Mouse (Mus musculus): ENCODE measurements around the gene Mettl15.
"Not testable (repeated sequence)": the region's sequence is repeated elsewhere in the genome, so short reads cannot be mapped to it uniquely, and the experiment has no call there.

The Mettl15 gene

DNA sequence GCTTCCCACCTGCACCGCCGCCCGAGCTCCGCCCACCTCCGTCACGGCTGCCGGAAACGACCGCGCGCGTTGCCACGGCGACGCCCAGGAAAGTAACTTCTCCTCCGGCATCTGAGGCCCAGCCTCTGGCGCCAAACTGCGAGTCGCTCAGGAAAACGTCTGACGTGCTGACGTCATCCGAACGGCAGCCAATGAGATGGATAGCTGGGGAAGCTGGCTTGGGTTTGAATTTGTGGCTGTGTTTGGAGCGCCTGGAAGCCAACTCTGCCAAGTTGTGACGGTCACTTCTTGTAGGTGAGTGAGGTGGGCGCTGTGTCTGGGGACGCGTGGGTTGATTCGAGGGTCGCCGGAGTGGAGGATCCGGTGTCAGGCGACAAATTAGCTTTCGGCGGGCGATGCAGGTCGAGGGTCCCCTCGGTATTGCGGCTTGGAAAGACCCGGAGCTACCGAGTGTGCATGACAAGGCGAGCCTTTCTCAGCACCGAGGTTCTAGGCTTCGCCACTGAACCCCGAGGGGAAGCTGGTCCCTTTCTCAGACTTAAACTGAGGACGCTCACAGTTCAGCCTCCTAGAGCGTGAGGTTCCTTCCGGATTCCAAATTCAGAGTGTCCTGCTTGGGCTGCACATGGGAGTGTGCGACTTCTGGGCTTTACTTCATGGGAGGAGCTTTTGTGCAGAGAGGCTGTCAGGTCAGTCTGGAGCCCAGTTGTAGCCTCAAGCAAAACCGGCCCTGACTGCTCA, at the start of gene Mettl15, which contains the start of gene Kif18a:
Mettl15 (minus strand) TSS at position 149 of the 741 bp plus-strand sequence.
Kif18a (plus strand) TSS at position 139 of the 741 bp plus-strand sequence.
- peak; percentile 97 for ATAC-seq (ENCODE audit: insufficient number of reproducible peaks, low FRiP score, low TSS enrichment)

DNA sequence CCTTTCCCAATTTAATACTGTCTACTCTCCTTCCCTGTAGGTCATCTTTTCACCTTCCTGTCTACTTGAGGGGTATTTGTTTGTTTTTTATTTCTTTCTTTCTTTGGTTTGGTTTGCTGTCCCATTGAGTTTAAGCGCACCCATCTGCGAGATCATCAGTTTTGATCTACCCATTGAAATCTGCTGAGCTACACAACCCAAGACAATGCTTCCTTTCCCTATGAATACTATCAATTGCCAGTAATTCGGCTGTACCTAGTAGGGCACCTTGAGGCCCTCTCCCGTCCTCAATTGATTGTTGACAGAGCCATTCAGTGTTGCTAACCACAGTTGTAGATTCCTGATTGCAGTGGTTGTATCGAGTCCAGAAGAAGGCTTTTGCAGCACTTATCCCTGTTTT, 30.8 kb upstream of the Mettl15 start:
- no peak for ATAC-seq (ENCODE audit: insufficient number of reproducible peaks, low FRiP score, low TSS enrichment)

DNA sequence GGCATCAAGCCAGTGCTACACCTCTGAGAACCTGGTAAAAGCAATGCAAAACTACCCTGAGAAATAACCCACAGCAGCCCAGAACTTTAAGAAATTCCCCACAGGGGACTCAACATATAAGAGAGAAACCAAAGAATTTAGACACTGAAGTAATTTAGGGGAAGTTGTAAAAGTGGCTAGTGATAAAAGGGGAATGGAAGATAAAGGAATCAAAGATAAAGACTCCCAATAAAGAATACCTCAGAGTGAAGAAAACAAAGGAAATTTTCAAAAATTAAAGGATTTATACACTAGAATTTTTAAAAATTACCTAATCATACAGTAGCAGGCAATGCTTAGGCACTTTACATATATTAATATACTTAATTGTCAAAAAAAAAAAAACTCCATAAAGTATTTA, 23.1 kb upstream of the Mettl15 start:
- no peak for ATAC-seq (ENCODE audit: insufficient number of reproducible peaks, low FRiP score, low TSS enrichment)

DNA sequence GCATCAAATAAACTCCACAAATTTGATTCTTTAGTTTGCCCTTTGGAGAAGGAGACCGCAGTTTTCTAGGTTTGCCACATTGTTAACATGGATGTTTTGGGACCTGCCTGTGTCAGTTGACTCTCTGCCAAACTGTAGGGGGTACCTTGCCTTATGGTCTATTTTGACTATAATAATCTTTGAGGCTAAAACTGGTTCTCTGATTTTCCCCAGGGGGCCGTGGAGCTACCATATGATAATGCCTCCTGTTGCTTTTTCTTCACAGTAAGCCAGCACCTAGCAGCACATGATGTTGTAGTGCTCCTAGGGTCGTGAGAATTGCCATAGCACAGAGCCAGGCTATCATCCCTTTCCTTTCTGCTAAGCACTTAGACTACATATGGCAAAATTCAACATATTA, 21.7 kb upstream of the Mettl15 start:
- peak; percentile 82 for ATAC-seq (ENCODE audit: insufficient number of reproducible peaks, low FRiP score, low TSS enrichment)

DNA sequence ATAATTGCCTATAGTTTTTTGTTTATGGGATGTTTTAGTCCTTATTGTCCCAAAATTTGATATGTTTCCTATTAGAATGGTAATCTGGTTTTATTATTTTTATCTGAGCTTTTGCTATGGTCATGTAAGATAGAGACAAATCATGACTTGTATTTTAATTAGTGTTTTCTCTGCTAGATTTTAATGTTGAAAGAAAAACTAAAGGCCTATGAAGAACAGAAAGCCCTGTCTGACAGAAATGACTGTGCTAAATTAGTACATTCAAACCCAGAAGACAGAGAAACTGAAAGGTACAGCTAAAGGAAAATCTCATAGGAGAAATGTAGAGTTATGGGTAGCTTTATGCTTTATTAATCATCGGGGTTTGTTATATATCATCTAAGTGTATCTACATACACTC, 17.6 kb upstream of the Mettl15 start:
- ATAC-seq (ENCODE audit: insufficient number of reproducible peaks, low FRiP score, low TSS enrichment) = no peak

DNA sequence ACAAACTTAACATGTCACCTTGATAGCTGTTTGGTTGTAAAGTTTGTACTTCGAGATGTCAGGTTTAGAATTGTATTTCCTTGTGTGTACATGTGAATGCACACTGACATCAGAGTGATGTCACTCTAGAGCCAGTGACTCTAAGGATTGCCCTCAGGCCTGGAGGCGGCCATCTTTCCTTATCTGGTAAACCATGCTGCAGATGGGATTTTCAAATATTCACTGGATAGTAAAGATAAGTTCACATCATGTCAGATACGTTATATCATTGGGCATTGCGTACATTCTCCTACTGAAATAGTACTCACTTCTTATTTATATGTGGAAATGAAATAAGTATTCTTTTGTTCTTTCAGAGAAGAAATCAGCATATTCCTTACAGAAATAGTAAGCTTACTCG, 15.7 kb upstream of the Mettl15 start:
- ATAC-seq (ENCODE audit: insufficient number of reproducible peaks, low FRiP score, low TSS enrichment) = no peak

DNA sequence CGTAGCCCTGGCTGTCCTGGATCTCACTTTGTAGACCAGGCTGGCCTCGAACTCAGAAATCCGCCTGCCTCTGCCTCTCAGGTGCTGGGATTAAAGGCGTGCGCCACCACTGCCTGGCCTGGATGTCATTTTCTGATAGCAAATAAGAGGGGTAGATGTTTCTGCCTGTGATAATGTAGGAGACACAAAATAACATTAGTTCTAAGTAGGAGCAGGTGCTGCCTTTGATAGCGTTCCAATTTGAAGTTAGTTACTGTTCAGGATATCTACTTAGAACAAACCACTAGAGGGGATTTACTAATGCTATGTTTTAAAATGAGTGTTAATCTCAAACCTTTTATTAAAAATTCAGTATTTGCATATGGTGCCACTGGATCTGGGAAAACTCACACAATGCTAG, 8.8 kb upstream of the Mettl15 start:
- ATAC-seq (ENCODE audit: insufficient number of reproducible peaks, low FRiP score, low TSS enrichment) = no peak

DNA sequence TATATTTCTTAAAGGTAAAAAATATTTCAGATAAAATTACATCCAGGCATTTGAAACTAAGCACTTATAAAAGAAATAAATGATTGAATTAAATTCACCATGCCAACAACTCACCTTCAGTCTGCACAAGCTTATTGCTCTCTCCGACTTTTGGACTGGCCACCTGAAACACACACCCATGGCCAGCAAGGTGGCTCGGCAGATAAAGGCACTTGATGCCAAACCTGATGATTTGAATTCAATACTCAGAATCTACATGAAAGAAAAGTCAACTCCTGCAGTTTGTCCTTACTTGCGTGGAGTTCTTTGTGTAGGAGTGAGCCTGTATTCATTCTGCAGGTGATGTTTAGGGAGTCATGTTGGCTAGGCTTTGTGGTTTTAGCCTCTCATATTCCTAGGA, 3.6 kb upstream of the Mettl15 start:
- ATAC-seq (ENCODE audit: insufficient number of reproducible peaks, low FRiP score, low TSS enrichment) = no peak

DNA sequence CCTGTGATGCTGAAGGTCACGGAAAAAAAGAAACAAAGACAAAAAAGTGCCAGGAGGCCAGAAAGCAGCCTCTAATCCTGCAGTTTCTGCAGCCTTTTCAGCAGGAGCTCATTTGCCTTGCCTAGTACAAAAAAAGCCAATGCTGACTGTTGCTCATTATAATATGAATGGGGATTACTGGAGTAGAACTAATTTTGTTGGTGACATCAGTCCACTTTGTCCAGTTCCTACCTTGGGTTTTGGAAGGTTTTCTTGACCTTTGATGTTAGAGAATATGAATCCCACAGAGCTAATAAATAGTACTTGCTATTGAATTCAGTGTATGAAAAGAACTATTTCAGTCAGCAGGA, 768 bp upstream of the Mettl15 start:
- ATAC-seq (ENCODE audit: insufficient number of reproducible peaks, low FRiP score, low TSS enrichment) = no peak

DNA sequence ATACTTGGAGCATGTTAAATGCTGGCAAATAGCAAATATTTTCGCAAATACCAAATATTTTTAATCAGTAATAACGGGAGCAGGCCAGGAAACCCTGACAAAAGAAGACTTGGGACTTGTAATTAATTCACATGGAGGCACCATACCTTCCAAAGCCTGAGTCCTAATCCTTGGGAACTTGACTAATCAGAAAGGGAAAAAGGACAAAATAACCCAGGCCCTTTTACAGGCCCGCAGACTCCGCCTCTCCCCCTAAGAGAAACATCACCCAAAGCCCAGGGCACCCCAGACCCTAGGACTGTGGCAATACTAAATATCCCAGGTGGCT, 312 bp downstream of the Mettl15 start:
- ATAC-seq (ENCODE audit: insufficient number of reproducible peaks, low FRiP score, low TSS enrichment) = no peak

DNA sequence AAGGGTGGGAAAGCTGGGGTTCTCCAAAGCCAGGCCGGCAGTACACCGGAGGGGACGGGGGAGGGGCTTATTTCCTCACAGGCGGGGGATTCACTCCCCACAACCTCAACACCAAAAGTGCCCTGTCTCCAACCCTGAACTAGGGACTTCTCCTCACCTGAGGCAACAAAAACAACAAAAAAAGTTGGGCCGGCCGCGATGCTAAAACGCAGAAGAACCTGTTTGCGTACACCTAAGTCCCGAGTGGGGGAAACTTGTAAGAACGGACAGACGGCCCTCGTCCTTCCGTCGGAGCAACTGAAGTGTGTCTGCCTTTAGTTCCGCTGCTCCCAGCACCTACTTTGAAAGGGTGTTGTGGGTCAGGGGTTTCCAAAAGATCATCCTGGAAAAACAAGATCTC, 2.5 kb downstream of the Mettl15 start:
- no peak for ATAC-seq (ENCODE audit: insufficient number of reproducible peaks, low FRiP score, low TSS enrichment)

DNA sequence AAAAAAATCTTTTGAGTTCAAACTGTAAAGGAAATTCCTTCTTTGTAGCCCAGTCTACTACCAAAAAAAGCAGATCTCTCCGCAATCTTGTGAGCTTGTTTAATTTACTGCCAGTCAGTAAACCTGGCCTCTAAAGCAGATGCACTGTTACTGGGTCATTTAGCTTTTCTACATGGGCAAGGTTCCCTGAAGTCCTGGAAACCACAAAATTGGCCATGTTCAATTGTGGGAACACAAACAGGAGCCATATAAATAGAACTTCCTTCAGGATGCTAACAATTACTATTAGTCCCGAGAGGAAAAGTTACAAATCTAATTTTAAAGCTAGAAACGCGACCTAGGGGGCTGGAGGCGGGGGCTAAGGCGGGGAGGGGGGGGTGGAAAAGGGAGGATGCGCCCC, 3.0 kb downstream of the Mettl15 start:
- ATAC-seq (ENCODE audit: insufficient number of reproducible peaks, low FRiP score, low TSS enrichment) = peak; percentile 47; the same call in 1 of the 2 replicates

DNA sequence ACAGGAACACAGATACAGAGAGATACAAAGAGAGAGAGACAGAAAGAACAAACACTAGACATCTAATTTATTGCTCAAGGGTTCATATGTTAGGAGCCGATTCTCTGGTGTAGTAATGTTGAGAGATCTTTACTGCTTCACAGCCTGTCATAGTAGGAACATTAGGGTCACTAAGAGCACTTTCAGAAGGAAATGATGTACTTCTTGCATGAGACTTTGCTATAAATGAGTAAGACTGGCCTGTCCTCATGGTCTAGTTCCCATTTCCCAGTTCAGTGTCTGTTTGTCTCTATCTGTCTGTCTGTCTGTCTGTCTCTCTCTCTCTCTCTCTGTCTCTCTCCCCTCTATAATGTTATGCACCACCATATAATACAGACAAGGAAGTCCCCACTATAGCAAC, 7.5 kb downstream of the Mettl15 start:
- no peak for ATAC-seq (ENCODE audit: insufficient number of reproducible peaks, low FRiP score, low TSS enrichment)

DNA sequence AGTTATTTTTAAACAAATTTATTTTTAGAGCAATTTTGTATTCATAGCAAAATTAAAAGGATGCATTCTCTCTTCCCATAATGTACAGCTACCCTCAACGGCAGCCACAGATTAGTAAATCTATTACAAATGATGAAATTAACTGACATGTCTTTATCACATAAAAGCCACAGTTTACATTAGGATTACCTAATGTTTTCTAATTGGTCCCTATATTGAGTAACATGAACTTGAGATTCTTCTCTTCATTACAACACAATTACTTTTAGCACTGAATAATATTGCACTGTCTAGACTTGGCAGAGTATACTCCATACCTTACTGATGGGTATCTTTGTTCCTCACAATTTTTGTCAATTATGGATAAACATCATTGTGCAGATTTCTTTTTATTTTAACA, 17.8 kb downstream of the Mettl15 start:
- ATAC-seq (ENCODE audit: insufficient number of reproducible peaks, low FRiP score, low TSS enrichment) = no peak

DNA sequence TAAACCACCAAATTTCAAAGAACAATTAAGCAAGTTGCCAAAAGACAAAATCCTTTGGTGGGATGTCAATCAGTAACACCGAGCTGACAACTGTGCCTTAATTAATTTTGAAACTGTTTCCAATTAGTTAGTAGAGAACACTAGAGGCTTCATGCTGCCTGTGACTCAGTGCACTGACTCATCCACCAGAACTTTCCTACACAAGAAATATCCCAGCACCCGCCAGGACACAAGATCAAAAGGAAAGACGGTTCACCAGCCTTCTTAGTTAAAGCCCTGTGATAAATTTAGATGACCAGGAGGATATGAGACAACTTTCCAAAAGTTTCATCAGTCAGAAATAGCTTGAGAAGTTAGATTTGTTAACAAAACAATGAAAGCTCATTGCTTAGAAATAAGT, 38.6 kb downstream of the Mettl15 start:
- no peak for ATAC-seq (ENCODE audit: insufficient number of reproducible peaks, low FRiP score, low TSS enrichment)

DNA sequence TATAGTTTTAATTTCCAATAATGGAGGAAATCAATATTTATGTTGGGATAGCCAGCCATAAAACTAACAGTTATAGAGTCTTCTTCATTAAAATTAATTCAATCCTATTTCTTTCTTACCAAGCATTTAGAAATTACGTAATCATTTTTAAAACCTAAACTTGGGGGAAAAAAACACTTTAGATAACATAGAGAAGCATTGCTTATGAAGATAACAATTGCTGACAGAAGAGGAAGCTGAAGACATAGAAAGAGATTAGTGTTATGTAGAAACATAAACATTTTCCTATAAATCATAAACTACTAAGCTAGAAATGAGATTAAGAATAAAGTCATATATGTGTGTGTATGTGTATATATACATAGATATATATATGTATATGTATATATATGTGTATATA, 44.8 kb downstream of the Mettl15 start:
- no peak for ATAC-seq (ENCODE audit: insufficient number of reproducible peaks, low FRiP score, low TSS enrichment)

DNA sequence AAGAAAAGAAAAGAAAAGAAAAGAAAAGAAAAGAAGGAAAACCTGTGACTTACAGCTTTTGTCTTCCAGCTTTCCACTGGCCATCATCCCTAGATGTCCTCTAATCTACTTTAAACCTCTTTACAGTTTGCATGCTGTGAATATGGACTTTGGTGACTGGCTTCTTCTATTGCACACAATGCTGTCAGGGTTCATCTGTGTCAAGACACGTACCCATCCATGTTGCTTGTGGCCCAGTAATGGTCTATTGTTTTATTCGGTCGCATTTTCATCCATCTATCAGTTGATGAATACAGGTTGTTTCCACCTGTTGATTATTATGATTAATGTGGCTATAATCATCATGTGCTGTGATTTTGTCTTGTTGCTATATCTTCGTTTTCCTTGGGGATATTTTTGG, 46.7 kb downstream of the Mettl15 start:
- ATAC-seq (ENCODE audit: insufficient number of reproducible peaks, low FRiP score, low TSS enrichment) = no peak

DNA sequence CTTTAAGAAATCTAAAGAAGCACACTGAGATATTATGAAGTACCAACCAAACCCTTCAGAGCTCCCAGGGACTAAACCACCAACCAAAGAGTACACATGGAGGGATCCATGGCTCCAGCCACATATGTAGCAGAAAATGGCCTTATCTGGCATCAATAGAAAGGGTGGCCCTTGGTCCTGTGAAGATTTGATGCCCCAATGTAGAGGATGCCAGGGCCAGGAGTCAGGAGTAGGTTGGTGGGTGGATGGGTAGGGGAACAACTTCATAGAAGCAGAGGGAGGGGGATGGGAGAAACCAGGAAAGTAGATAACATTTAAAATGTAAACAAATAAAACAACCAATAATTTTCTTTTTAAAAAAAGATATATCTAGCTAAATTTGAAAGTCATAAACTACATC, 50.1 kb downstream of the Mettl15 start:
- no peak for ATAC-seq (ENCODE audit: insufficient number of reproducible peaks, low FRiP score, low TSS enrichment)

DNA sequence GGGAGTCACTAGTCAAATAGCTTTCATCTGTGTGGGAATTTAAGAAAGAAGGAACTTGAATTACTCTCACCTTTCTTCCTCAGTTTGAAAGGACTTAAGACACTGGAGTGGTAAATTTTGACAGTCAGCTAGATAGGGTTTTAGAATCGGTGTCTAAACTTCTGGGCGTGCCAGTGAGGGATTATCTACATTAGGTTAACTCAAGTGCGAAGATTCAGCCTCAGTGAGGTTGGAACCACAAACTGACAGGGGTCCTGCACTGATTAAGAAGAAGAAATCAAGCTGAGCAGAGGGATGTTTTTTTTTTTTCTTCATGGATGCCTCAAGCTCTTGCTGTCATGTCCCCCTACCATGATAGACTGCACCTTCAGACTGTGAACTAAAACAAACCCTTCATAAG, 53.4 kb downstream of the Mettl15 start:
- no peak for ATAC-seq (ENCODE audit: insufficient number of reproducible peaks, low FRiP score, low TSS enrichment)

DNA sequence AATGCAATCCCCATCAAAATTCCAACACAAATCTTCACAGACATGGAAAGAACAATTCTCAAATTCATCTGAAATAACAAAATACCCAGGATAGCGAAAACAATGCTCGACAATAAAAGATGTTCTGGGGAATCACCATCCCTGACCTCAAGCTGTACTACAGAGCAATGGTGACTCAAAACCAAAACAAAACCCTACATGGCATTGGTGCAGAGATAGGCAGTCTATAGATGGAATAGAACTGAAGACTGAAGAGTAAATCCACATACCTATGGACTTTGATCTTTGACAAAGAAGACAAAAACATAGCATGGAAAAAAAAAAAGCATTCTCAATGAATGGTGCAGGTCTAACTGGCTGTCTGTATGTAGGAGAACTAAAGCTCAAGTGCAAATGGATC, 59.1 kb downstream of the Mettl15 start:
- ATAC-seq (ENCODE audit: insufficient number of reproducible peaks, low FRiP score, low TSS enrichment) = no peak

DNA sequence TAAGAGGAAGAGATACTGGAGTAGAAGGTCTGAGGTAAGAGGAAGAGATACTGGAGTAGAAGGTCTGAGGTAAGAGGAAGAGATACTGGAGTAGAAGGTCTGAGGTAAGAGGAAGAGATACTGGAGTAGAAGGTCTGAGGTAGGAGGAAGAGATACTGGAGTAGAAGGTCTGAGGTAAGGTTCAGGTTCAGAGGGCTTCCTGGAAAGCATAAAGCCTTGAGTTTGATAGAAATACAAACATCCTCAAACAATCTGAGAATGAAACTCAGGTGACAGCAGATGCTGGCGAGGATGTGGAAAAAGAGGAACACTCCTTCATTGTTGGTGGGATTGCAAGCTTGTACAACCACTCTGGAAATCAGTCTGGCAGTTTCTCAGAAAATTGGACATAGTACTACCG, 63.9 kb downstream of the Mettl15 start:
- not testable (repeated sequence) for ATAC-seq (ENCODE audit: insufficient number of reproducible peaks, low FRiP score, low TSS enrichment)

DNA sequence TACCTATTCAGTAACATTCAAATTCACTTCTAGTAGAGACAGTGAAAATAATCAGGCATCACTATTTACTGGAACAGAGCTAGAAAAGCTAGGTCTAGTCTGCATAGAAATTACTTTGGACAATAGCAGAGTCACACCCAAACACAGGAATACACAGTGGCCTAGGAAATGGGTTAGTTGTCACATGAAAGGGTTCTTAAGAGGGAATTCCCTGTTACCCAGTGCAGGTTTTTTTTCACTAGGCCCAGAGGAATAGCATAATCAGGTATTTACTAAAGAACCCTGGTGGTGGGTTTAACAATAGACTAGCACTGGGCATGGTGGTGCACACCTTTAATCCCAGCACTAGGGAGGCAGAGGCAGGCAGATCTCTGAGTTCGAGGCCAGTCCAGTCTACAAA, 69.9 kb downstream of the Mettl15 start:
- ATAC-seq (ENCODE audit: insufficient number of reproducible peaks, low FRiP score, low TSS enrichment) = not testable (repeated sequence)

DNA sequence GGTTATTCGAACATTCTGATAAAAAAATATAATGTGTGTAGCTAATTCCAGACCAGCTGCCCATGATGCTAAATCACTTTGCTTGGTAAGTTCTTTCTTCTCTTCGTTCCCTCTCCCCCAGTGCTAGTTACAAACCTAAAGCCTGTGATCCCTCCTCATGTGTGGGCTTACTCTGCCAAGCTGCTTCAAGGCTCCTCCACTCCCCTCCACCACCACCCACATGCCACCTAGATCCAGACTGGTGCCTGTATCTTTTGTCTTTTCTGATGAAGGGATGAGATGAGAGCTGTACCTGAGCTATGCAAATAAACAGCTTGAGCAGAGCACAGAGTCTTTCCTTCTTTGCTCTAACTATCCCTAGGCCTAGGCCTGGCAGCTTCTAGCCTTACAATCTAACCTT, 72.5 kb downstream of the Mettl15 start:
- ATAC-seq (ENCODE audit: insufficient number of reproducible peaks, low FRiP score, low TSS enrichment) = no peak
